Mouse (Mus musculus) lung, postnatal 4 days (tissue): Measurements from ENCODE around the gene Foxo6.
A peak's percentile ranks its signal among the peaks of the same experiment; 100 is the strongest.

ENCODE experiments used
- DNase-seq, 2 experiments: peaks; one replicate each; pipeline ENCODE4 v3.0.0; 2021

The Foxo6 gene

GRCm38 (mm10) chr4:120283141-120283540, 4.0 kb downstream of the Foxo6 start:
- DNase-seq = peak; percentile 86 to 91

DNA sequence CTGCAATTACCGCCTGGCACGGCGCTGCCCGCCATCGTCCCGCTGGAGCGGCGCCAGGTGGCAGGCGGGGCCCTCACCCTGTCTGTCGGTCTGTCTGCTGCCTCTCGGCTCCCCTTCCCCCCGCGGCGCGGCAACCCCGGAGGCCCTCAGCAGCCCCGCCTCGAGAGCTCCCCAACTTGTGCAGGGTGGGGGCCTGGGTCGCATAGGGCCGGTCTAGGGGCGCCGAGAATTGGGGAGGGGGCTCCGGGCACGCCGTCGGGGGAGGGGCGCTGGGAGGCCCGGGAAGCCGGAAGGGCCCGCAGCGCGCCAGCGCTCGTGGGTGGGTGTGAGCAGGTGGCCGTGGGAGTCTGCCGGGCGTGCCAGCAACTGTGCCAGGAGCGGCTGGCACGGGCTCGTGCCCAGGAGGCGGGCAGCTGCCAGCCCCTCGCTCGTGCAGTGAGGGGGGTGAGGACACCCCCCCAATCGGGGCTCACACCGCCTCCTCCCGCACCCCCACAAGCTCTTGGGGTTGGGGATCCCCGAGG, 4.5 kb downstream of the Foxo6 start:
- DNase-seq = peak; percentile 39 to 71

DNA sequence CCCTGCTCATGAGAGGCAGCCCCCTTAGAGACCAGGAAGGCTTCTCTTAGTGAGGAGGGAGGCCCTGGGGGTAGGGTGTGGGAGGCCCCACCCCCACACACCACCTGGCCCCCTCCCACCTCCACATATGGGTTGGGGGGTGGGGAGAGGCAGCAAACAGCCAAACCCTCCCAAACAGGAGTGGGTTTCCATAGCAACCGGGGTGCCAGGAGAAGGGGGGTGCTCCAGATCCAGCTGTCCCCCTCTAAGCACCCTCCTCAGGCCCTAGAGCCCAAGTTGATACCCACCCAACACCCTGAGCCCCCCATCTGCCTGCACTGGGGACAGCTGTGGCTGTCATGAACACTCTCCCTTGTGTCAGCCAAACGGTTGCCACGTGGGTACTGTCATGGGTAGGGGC, 6.1 kb downstream of the Foxo6 start:
- peak in 1 of 2 experiments; percentile 18 for DNase-seq

- DNase-seq = no peak
These were observed 6.7 kb downstream of the Foxo6 start for GRCm38 (mm10) chr4:120280432-120280831.

DNA sequence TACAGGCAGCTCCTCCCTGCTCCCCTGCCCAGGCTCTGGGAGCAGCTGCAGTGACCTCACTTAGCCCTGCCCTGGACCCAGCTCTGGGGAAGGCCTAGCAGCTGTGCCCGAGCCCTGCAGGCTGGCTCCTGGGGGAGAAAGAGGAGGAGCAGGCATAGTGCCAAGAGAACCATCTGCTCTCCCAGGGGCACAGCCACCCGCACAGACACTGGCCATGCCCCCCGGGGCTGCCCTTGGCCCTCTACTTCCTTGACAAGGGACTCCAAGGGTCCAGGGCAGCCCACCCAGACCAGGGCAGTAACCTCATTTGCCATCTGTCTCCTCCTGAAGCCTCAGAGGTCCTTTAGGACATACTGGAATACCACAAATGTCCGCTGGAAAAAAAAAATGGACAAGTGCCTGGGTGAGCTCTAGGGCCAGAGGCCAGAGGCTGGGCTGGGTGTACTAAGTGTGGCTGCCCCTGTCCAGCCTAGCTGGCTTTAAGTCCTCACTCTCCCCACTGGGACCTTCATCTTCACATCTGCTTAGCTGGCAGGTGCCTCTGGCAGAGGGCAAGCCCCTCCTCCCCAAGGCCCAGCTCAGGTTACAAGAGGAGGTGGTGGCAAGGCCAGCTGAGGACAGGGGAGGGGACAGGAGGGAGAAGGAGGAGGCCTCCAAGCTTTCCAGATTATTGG, 9.8 kb downstream of the Foxo6 start:
- peak; percentile 43 to 64 for DNase-seq

DNA sequence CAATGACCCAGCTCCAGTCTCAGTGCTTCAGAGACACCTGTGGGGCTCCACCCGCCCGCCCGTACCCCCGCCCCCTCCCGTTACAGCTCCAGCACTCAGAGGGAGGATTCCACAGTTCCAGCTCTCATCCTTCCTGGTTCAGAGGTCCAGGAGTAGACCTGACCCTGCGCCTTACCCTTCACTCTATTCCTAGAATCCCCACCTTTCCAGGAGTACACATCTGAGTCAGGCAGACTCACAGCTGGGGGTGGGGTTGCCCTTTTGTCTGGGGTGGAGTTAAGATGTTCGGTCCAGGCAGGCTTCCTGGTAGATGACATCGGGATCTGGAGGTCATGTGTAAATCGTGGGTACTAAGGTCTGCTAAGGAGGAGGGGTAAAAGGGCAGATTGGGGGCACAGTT, 11.7 kb downstream of the Foxo6 start:
- no peak for DNase-seq

DNA sequence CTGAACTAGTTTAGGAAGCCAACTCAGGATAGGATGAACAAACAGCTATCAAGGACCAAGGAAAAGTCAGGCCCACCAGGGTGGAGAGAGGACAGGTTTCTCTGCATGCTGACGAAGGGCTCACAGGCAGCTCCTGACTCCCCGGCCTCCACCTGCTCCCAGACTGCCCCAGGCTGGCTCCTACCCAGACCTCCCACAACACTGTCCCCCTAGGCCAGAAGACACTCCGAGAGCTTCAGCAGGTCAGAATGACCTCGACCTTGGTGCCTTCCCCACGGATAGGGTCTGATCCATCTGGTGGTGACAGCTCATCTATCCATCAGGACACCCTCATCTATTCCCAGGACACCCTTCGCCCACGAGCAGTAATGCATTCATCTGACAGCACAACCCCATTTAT, 13.6 kb downstream of the Foxo6 start:
- DNase-seq = no peak

DNA sequence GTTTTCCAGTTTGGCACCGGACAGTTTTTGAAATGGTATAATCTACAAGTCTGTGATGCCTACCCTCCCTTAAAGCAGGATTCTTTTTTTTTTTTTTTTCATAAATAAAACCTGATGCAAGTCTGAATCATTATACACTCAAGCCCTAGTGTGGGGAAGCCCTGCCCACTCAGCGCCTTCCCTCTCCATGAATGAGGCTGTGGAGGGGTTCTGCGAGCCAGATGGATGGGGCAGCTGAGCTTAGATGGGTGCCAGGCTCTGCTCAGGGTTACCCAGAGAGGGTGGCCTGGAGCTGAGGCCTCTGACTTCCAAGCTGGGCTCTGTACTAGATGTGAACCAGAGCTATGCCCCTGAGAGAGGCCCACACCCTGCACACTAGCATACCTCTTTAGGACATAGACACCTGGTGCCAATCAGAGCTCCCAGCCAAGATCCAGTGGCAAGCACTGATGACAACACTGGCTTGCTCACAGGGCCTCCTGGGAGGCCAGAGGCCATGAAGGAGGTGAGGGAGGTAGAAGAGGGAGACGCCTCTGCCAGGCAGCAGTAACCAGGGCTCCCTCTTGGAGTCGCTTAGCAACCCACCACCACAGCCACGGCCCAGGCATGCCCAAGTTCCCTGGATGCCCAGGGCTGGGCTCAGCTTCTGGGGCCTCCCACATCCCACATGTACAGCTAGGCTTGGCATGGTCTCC, 15.1 kb downstream of the Foxo6 start:
- DNase-seq = no peak

GRCm38 (mm10) chr4:120271208-120271607, 15.9 kb downstream of the Foxo6 start:
- DNase-seq = no peak

DNA sequence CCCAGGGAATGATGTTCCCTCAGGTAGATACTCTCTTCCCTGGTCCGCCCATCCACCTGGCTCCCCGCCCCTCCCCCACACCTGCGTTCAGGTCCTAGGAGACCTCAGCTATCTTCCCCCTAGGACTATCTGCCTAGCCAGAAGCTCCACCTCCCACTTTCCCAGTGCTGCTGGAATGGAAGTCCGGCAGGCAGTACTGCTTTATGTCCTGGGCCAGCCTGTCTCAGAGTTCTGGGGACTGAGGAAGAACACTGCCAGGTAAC, 16.3 kb downstream of the Foxo6 start:
- no peak for DNase-seq

- DNase-seq = no peak
These were observed 16.8 kb downstream of the Foxo6 start for GRCm38 (mm10) chr4:120270148-120270936.

- DNase-seq = no peak
These were observed 17.7 kb downstream of the Foxo6 start for GRCm38 (mm10) chr4:120269426-120269825.

- peak; percentile 42 to 62 for DNase-seq
These were observed 18.7 kb downstream of the Foxo6 start for GRCm38 (mm10) chr4:120268214-120269061.

DNA sequence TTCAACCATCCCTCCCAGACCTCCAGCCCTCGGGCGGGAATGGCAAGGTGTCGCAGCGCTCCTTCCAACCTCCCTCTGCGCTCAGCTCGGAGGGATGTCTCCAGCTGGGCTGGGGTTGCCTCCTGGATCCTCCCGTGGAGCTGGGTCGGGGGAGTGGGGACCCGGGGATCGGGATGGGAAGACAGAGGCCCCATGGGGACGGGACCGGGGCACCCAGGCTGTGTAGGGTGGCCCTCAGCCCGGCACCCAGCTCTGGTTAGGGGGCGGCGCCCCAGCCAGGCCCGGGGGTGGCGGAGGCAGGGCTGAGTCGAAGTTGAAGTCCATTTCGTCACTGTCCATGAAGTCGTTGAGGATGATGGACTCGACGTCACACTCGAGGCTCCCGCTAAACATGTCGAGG, 19.5 kb downstream of the Foxo6 start:
- DNase-seq = no peak

GRCm38 (mm10) chr4:120267136-120267535, 20.0 kb downstream of the Foxo6 start:
- DNase-seq = no peak

- no peak for DNase-seq
These were observed 23.0 kb downstream of the Foxo6 start for GRCm38 (mm10) chr4:120264105-120264504.

DNA sequence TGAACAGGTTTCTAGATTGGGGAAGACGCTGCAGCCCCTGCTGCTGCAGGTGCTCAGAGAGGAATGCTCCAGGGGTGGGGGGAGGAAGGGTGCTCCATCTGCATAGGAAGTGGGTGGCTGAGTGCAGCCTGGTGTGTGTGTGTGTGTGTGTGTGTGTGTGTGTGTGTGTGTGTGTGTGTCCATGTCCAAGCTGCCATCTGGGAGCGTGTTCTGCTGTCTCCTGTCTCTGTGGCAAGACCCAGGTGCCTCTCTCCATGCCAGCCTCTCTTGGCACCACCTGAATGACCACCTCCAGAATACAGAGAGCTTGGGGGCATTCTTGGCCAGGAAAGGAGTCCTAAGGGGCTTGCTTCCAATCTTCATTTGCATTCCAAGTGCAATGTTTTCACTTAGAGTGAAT, 24.4 kb downstream of the Foxo6 start:
- DNase-seq = no peak

DNA sequence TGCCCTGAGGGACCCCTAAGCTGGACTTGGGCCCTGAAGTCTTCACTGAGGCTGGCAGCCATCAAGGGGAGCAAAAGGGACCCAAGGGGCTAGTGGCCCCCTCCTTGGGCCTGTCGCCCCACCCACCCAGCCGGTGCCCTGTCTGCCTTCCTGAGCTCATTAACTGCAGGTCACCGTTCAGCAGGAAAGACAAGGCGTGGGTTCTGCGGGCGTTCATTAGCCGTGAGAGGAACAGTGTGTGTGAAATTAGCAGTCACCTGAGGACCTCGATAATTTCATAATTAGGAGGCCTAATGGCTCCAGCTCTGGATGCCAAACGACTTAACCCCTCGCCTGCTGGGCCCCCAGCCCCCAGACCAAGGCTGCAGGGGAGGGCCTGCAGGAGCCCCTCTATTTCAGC, 24.9 kb downstream of the Foxo6 start:
- DNase-seq = no peak

DNA sequence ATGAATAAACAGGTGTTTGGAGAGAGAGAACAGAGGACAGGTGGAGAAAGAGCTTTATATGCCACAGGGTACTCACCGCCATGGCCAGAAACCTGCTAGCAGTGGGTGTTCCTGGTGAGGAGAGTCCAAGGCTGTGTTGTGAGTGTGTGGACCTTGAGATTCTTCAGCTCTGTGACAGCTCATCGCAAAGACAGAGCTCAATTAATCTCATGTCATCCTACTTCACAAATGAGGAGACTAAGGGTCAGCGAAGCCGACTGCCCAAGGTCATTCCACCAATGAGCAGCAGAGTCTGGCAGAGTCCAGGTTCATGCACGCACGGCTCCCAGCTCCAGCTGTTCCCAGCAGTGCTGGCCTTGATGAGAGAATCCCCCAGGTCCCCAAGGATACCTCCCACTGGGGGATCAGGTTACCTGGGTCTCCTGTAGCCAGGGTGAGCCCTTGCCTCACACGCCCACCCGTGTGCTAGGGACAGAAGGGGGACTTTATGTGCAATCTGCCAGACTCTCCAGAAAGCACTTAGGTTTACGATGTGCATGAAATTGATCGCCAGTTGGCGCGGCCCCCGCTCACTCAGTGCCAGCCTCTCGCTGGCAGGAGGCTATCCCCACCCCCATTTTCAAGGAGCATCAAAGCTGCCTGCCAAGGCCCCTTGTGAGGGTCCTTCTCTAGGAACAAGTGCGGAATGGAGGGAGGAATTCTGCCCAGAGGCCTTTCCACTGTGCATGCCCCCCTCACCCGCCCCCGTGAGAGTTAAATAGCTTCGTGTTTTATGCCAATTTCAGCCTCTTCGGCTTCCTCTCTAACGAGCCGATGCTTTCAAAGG, 27.6 kb downstream of the Foxo6 start:
- DNase-seq = no peak

GRCm38 (mm10) chr4:120248800-120249261, 38.3 kb downstream of the Foxo6 start:
- peak; percentile 72 to 88 for DNase-seq

- peak; percentile 90 to 96 for DNase-seq
These were observed 39.7 kb downstream of the Foxo6 start for GRCm38 (mm10) chr4:120247412-120247811.

DNA sequence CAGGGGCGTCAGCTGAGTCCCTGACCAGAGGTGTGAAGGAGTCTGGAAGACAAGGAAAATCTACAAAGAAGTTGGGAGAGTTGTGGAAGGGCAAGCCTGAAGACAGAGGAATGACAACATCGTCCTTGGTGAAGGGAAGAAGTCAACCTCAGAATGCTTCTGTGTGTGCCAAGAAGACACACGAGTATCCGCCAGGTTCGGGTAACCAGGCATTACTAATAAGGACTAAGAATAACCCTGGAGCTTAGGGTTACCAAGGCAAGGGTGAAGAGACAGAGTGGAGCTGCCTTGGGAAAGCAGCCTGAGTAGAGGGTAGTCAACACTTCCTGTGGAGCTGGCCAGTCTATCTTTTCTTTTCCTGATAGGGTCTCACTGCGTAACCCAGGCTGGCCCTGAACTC, 41.1 kb downstream of the Foxo6 start:
- DNase-seq = no peak
